Mouse (Mus musculus) cerebellum, adult 2 months (tissue): ENCODE data around the gene Hsd17b2. TPM values are rescaled to one million over a fixed set of nuclear protein-coding genes. Genes with fewer than 3 reads are reported as not detected.

ENCODE experiments used
- DNase-seq, 2 experiments: peaks; one replicate each; pipeline ENCODE4 v3.0.0; 2021
- H3K27ac ChIP-seq: fragments of 200-500 bp; 2 replicates; pipeline ENCODE4 v1.5.1; 2012; ENCODE audit warnings: low read length, control low read depth, inconsistent platforms; ENCODE audit not compliant: insufficient read depth
- H3K27me3 ChIP-seq: fragments of 200-500 bp; 2 replicates; pipeline ENCODE4 v1.6.1; 2012; ENCODE audit warnings: inconsistent platforms, mild to moderate bottlenecking, low read length, moderate library complexity; ENCODE audit not compliant: control insufficient read depth, insufficient read depth
- H3K4me1 ChIP-seq: fragments of 200-500 bp; 2 replicates; pipeline ENCODE4 v1.6.1; 2011; ENCODE audit warnings: low read length; ENCODE audit not compliant: control insufficient read depth, insufficient read depth
- H3K4me3 ChIP-seq: fragments of 200-500 bp; replicated peaks from 2 replicates; pipeline ENCODE3; 2011; ENCODE audit warnings: mild to moderate bottlenecking, low read depth, low read length, control low read depth; ENCODE audit not compliant: insufficient read depth
- CTCF ChIP-seq: fragments of 200-500 bp; IDR thresholded peaks from 2 replicates; pipeline ENCODE4 v1.5.1; 2011; ENCODE audit warnings: low read depth, mild to moderate bottlenecking, control low read depth, low read length, moderate library complexity, borderline replicate concordance; ENCODE audit not compliant: insufficient read depth
- POLR2A ChIP-seq: fragments of 200-500 bp; IDR thresholded peaks from 2 replicates; pipeline ENCODE4 v1.6.1; 2011; ENCODE audit warnings: low read length, control low read depth, borderline replicate concordance; ENCODE audit not compliant: insufficient read depth
- WGBS: fragments of 180-500 bp; shearing (Covaris S2); methylation state at CpG from one replicate; pipeline ENCODE4 v1.1.7; 2018; 5-methylcytosine and 5-hydroxymethylcytosine counted together
- polyA plus RNA-seq: library from polyadenylated mRNA; depleted of rRNA; stranded (reverse); fragments of >200 nt; gene quantifications from 2 replicates; pipeline ENCODE4 v1.2.3, GENCODE M21; 2012; rRNA removed

The Hsd17b2 gene
- polyA plus RNA-seq, 1 experiment: 2.0 TPM

GRCm38 (mm10) chr8:117801443-117802298 lies 100.0 kb downstream of the Hsd17b2 start, which contains the start of gene Mphosph6:
Mphosph6 (minus strand) TSS chr8:117801943.
- under 1% methylated on average over 65 of the region's 65 CpGs for WGBS
- peak; percentile 95 for DNase-seq
- TF ChIP-seq POLR2A (peak; percentile 96), CTCF (no peak)

GRCm38 (mm10) chr8:117802299-117802689 lies 100.6 kb downstream of the Hsd17b2 start:
- WGBS: 4% methylated on average over 11 of the region's 11 CpGs
- no peaks in the 10 kb centered on the region for H3K27me3 ChIP-seq
- DNase-seq: no peak
- peak overlapping the region; percentile 65 for H3K4me3 ChIP-seq
- H3K4me1 ChIP-seq: 0 out of 2 replicates have a peak, but pooled peaks cover 3% of the 10 kb centered on the region
- H3K27ac ChIP-seq: no peak overlapping the region
- TF ChIP-seq POLR2A (no peak), CTCF (no peak)

More at GRCm38 (mm10) chr8:117801443-117802298, 100.0 kb downstream of the Hsd17b2 start, which contains the start of gene Mphosph6:
- H3K27ac ChIP-seq: peak within 1 kb of the TSS; percentile 2
- H3K4me3 ChIP-seq: peak within 1 kb of the TSS; percentile 65
- 0 out of 2 replicates have a peak, but pooled peaks cover 3% of the 10 kb centered on the region for H3K4me1 ChIP-seq
- no peaks in the 10 kb centered on the region for H3K27me3 ChIP-seq

DNA sequence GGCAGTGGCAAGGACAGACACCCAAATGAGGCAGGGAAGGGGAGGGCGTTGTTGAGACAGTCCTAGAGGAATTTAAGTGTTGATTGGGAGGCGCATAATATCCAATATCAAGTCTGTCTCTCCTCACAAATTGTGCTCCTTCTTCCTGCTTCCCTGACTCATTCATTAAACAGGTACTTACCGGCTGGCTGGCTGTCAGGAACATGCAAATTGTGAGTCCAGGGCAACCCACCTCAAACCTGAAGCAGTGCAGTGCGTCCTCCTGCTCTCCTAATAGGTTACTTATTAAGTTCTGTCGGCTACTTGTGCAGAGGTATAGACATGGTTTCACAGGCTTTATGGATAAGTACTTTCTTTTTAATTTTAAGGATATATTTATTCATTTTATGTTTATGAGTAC lies 103.7 kb downstream of the Hsd17b2 start:
- TF ChIP-seq CTCF: no peak
- TF ChIP-seq POLR2A: no peak
- 88% methylated on average over 5 of the region's 5 CpGs for WGBS
- 0 out of 2 replicates have a peak, but pooled peaks cover 3% of the 10 kb centered on the region for H3K4me1 ChIP-seq
- no peak overlapping the region for H3K4me3 ChIP-seq
- no peaks in the 10 kb centered on the region for H3K27me3 ChIP-seq
- no peak for DNase-seq
- no peak overlapping the region for H3K27ac ChIP-seq

Other genes with a start within 250 kb of the Hsd17b2 start
- 2.1 and 2.4 TPM in 2 replicates for gene Plcg2, start 203.6 kb upstream of the Hsd17b2 start, polyA plus RNA-seq
- gene Sdr42e1, start 28.2 kb upstream of the Hsd17b2 start, polyA plus RNA-seq: 5.8 and 6.0 TPM in 2 replicates
- 24.7 and 26.2 TPM in 2 replicates for gene Mphosph6, start 100.0 kb downstream of the Hsd17b2 start, polyA plus RNA-seq